Mouse (Mus musculus): ENCODE results near the gene Tgfb3. TPM values are rescaled to one million over a fixed set of nuclear protein-coding genes. Genes with fewer than 3 reads are reported as not detected.

Gene Tgfb3
- polyA plus RNA-seq, 1 experiment from 2014 or later, result 4.0 TPM

DNA sequence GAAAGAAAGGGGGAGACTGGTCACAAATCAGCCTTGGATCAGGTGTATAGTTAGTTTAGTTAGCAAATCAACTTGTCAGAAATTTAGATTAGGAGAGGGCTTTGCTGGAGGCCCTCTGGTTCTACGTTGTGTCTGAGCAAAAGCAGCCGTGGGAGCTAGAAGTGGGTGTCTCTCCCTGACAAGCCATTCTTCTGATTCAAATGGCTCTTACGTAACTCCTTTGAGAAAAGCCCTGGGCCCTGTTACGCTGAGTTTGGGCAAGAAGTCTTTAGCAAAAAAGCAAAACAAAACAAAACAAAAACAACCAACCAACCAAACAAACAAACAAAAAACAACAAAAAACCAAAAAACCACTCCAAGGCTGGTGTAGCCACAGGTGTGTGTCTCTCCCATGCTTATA lies 11.9 kb upstream of the Tgfb3 start:
- peaks cover 5% of the 10 kb centered on the region; the same call in 1 of the 2 replicates for H3K36me3 ChIP-seq (ENCODE audit: control insufficient read depth, insufficient read depth, low read length)
- no peak overlapping the region for H3K4me2 ChIP-seq (ENCODE audit: low read length)
- H3K9me3 ChIP-seq (replicated peaks; ENCODE audit: control insufficient read depth, low read length, poor library complexity, severe bottlenecking), result no peaks in the 10 kb centered on the region
- no peak overlapping the region for H3K4me3 ChIP-seq (ENCODE audit: low read depth, low read length)
- 0 out of 2 replicates have a peak, but pooled peaks cover 3% of the 10 kb centered on the region for H3K4me1 ChIP-seq (ENCODE audit: control insufficient read depth, insufficient read depth, low read length)
- no peaks in the 10 kb centered on the region for H3K27me3 ChIP-seq (ENCODE audit: control insufficient read depth, insufficient read depth, low read depth, low read length)
- 56% methylated on average over 4 of the region's 4 CpGs for WGBS
- no peak overlapping the region for H3K27ac ChIP-seq (ENCODE audit: low read length)
- ATAC-seq, result no peak
- no peak overlapping the region for H3K9ac ChIP-seq (ENCODE audit: low read depth, low read length)

GRCm38 (mm10) chr12:86088042-86088441 lies 9.2 kb upstream of the Tgfb3 start:
- 80% methylated on average over 7 of the region's 7 CpGs for WGBS
- H3K4me3 ChIP-seq (ENCODE audit: low read depth, low read length), result no peak overlapping the region
- peaks cover 5% of the 10 kb centered on the region; the same call in 1 of the 2 replicates for H3K36me3 ChIP-seq (ENCODE audit: control insufficient read depth, insufficient read depth, low read length)
- no peak for ATAC-seq
- H3K27ac ChIP-seq (ENCODE audit: low read length), result no peak overlapping the region
- H3K9me3 ChIP-seq (replicated peaks; ENCODE audit: control insufficient read depth, low read length, poor library complexity, severe bottlenecking), result no peaks in the 10 kb centered on the region
- H3K4me1 ChIP-seq (ENCODE audit: control insufficient read depth, insufficient read depth, low read length), result peaks cover 7% of the 10 kb centered on the region
- H3K4me2 ChIP-seq (ENCODE audit: low read length), result no peak overlapping the region
- H3K27me3 ChIP-seq (ENCODE audit: control insufficient read depth, insufficient read depth, low read depth, low read length), result no peaks in the 10 kb centered on the region
- H3K9ac ChIP-seq (ENCODE audit: low read depth, low read length), result no peak overlapping the region

DNA sequence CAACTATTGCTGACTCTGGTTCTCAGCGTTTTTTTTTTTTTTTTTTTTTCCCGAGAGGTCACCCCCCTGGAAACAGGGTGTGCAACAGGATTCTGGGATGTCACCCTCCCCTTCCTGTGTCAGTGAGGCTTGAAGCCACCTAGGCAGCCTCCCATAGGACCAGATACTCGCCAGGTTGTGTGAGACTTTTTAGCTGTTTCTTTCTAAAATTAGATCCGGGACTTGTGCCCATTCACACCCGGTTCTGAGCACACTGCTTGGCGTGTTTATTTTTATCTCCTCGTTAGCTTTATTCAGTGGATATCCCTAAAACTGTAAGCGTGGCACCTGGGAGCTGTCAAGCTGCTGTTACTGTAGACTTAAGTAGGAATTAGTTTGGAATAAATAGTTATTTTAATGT lies 7.7 kb upstream of the Tgfb3 start:
- ATAC-seq, result no peak
- H3K9ac ChIP-seq (ENCODE audit: low read depth, low read length), result no peak overlapping the region
- H3K4me1 ChIP-seq (ENCODE audit: control insufficient read depth, insufficient read depth, low read length), result peaks cover 10% of the 10 kb centered on the region
- H3K36me3 ChIP-seq (ENCODE audit: control insufficient read depth, insufficient read depth, low read length), result peaks cover 5% of the 10 kb centered on the region; the same call in 1 of the 2 replicates
- no peaks in the 10 kb centered on the region for H3K27me3 ChIP-seq (ENCODE audit: control insufficient read depth, insufficient read depth, low read depth, low read length)
- no peaks in the 10 kb centered on the region for H3K9me3 ChIP-seq (replicated peaks; ENCODE audit: control insufficient read depth, low read length, poor library complexity, severe bottlenecking)
- H3K4me2 ChIP-seq (ENCODE audit: low read length), result no peak overlapping the region
- H3K4me3 ChIP-seq (ENCODE audit: low read depth, low read length), result no peak overlapping the region
- WGBS, result 76% methylated on average over 8 of the region's 8 CpGs
- no peak overlapping the region for H3K27ac ChIP-seq (ENCODE audit: low read length)

- Histone ChIP-seq H3K4me3 (ENCODE audit: low read depth, low read length) (no peak overlapping the region), H3K4me2 (ENCODE audit: low read length) (no peak overlapping the region), H3K27ac (ENCODE audit: low read length) (no peak overlapping the region), H3K9ac (ENCODE audit: low read depth, low read length) (no peak overlapping the region), H3K4me1 (ENCODE audit: control insufficient read depth, insufficient read depth, low read length) (peaks cover 6% of the 10 kb centered on the region), H3K36me3 (ENCODE audit: control insufficient read depth, insufficient read depth, low read length) (peaks cover 5% of the 10 kb centered on the region; the same call in 1 of the 2 replicates), H3K27me3 (ENCODE audit: control insufficient read depth, insufficient read depth, low read depth, low read length) (no peaks in the 10 kb centered on the region), H3K9me3 (replicated peaks; ENCODE audit: control insufficient read depth, low read length, poor library complexity, severe bottlenecking) (no peaks in the 10 kb centered on the region)
- no peak for ATAC-seq
- 95% methylated on average over 7 of the region's 7 CpGs for WGBS
Measured at GRCm38 (mm10) chr12:86085873-86086272, 7.0 kb upstream of the Tgfb3 start.

- Histone ChIP-seq H3K9ac (ENCODE audit: low read depth, low read length) (peak within 1 kb of the TSS; percentile 71), H3K4me3 (ENCODE audit: low read depth, low read length) (peak within 1 kb of the TSS; percentile 73), H3K4me2 (ENCODE audit: low read length) (peak within 1 kb of the TSS; percentile 81), H3K9me3 (replicated peaks; ENCODE audit: control insufficient read depth, low read length, poor library complexity, severe bottlenecking) (no peaks in the 10 kb centered on the region), H3K27ac (ENCODE audit: low read length) (peak within 1 kb of the TSS; percentile 51; the same call in 1 of the 2 replicates), H3K36me3 (ENCODE audit: control insufficient read depth, insufficient read depth, low read length) (no peaks in the 10 kb centered on the region), H3K4me1 (ENCODE audit: control insufficient read depth, insufficient read depth, low read length) (peaks cover 12% of the 10 kb centered on the region), H3K27me3 (ENCODE audit: control insufficient read depth, insufficient read depth, low read depth, low read length) (no peaks in the 10 kb centered on the region)
- peak; percentile 83 for ATAC-seq
- WGBS, result under 1% methylated on average over 35 of the region's 35 CpGs
Measured at GRCm38 (mm10) chr12:86082481-86083012, 3.7 kb upstream of the Tgfb3 start, which contains the start of gene Ift43. TSS of gene Ift43 (plus strand) at chr12:86082541.

GRCm38 (mm10) chr12:86079202-86079667 lies 394 bp upstream of the Tgfb3 start:
- under 1% methylated on average over 31 of the region's 31 CpGs for WGBS

GRCm38 (mm10) chr12:86078176-86078552 lies 677 bp downstream of the Tgfb3 start:
- WGBS, result 7% methylated on average over 9 of the region's 9 CpGs
- peaks cover 19% of the 10 kb centered on the region for H3K4me1 ChIP-seq (ENCODE audit: control insufficient read depth, insufficient read depth, low read length)

More at GRCm38 (mm10) chr12:86079202-86079667, 394 bp upstream of the Tgfb3 start:
- Histone ChIP-seq H3K4me3 (ENCODE audit: low read depth, low read length) (peak overlapping the region; percentile 55), H3K27me3 (ENCODE audit: control insufficient read depth, insufficient read depth, low read depth, low read length) (peaks cover 2% of the 10 kb centered on the region; the same call in 1 of the 2 replicates), H3K4me2 (ENCODE audit: low read length) (peak overlapping the region; percentile 97), H3K9me3 (replicated peaks; ENCODE audit: control insufficient read depth, low read length, poor library complexity, severe bottlenecking) (no peaks in the 10 kb centered on the region), H3K36me3 (ENCODE audit: control insufficient read depth, insufficient read depth, low read length) (no peaks in the 10 kb centered on the region), H3K4me1 (ENCODE audit: control insufficient read depth, insufficient read depth, low read length) (peaks cover 21% of the 10 kb centered on the region), H3K9ac (ENCODE audit: low read depth, low read length) (peak overlapping the region; percentile 70), H3K27ac (ENCODE audit: low read length) (peak overlapping the region; percentile 43)
- peak; percentile 76 for ATAC-seq

GRCm38 (mm10) chr12:86077736-86078135 lies 1.1 kb downstream of the Tgfb3 start:
- no peaks in the 10 kb centered on the region for H3K36me3 ChIP-seq (ENCODE audit: control insufficient read depth, insufficient read depth, low read length)
- 27% methylated on average over 11 of the region's 11 CpGs for WGBS

More at GRCm38 (mm10) chr12:86078176-86078552, 677 bp downstream of the Tgfb3 start:
- Histone ChIP-seq H3K27ac (ENCODE audit: low read length) (no peak overlapping the region), H3K36me3 (ENCODE audit: control insufficient read depth, insufficient read depth, low read length) (no peaks in the 10 kb centered on the region), H3K4me3 (ENCODE audit: low read depth, low read length) (peak overlapping the region; percentile 55), H3K27me3 (ENCODE audit: control insufficient read depth, insufficient read depth, low read depth, low read length) (peaks cover 2% of the 10 kb centered on the region; the same call in 1 of the 2 replicates), H3K9me3 (replicated peaks; ENCODE audit: control insufficient read depth, low read length, poor library complexity, severe bottlenecking) (no peaks in the 10 kb centered on the region), H3K4me2 (ENCODE audit: low read length) (peak overlapping the region; percentile 97), H3K9ac (ENCODE audit: low read depth, low read length) (peak overlapping the region; percentile 70)
- ATAC-seq, result no peak

GRCm38 (mm10) chr12:86077322-86077721 lies 1.5 kb downstream of the Tgfb3 start:
- Histone ChIP-seq H3K4me3 (ENCODE audit: low read depth, low read length) (no peak overlapping the region), H3K36me3 (ENCODE audit: control insufficient read depth, insufficient read depth, low read length) (no peaks in the 10 kb centered on the region), H3K9me3 (replicated peaks; ENCODE audit: control insufficient read depth, low read length, poor library complexity, severe bottlenecking) (no peaks in the 10 kb centered on the region), H3K9ac (ENCODE audit: low read depth, low read length) (no peak overlapping the region), H3K4me1 (ENCODE audit: control insufficient read depth, insufficient read depth, low read length) (peaks cover 15% of the 10 kb centered on the region), H3K27ac (ENCODE audit: low read length) (no peak overlapping the region), H3K4me2 (ENCODE audit: low read length) (peak overlapping the region; percentile 97; the same call in 1 of the 2 replicates), H3K27me3 (ENCODE audit: control insufficient read depth, insufficient read depth, low read depth, low read length) (peaks cover 2% of the 10 kb centered on the region; the same call in 1 of the 2 replicates)
- WGBS, result 31% methylated on average over 8 of the region's 8 CpGs
- ATAC-seq, result no peak

More at GRCm38 (mm10) chr12:86077736-86078135, 1.1 kb downstream of the Tgfb3 start:
- ATAC-seq, result no peak
- H3K4me1 ChIP-seq (ENCODE audit: control insufficient read depth, insufficient read depth, low read length), result peaks cover 15% of the 10 kb centered on the region
- no peak overlapping the region for H3K9ac ChIP-seq (ENCODE audit: low read depth, low read length)
- no peak overlapping the region for H3K27ac ChIP-seq (ENCODE audit: low read length)
- H3K4me3 ChIP-seq (ENCODE audit: low read depth, low read length), result peak overlapping the region; percentile 55
- H3K9me3 ChIP-seq (replicated peaks; ENCODE audit: control insufficient read depth, low read length, poor library complexity, severe bottlenecking), result no peaks in the 10 kb centered on the region
- peaks cover 2% of the 10 kb centered on the region; the same call in 1 of the 2 replicates for H3K27me3 ChIP-seq (ENCODE audit: control insufficient read depth, insufficient read depth, low read depth, low read length)
- H3K4me2 ChIP-seq (ENCODE audit: low read length), result peak overlapping the region; percentile 97

Measured in midbrain, embryonic 16.5 days (tissue).